Comparison of ENCODE assay signal across 9 mouse cellular contexts in the genomic region with DNA sequence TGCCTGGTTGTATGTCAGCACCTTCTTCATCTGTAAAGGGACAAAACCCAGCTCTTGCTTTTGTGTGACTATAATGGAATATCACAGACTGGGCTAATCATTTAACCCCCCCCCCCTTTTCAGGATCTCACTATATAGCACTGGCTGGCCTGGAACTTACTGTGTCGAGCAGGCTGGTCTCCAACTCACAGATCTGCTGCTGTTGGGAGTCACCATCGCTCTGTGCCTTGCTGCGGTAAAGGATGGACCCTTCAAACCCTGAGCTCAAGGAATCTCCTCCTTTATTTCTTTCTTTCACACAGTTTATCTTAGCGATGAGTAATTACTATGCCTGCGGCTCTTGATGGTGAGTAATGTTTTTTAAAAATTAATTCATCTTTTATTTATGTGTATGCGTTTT. TPM values are rescaled to one million over a fixed set of nuclear protein-coding genes. Genes with fewer than 3 reads are reported as not detected.
DNase-seq lines count a peak whose midpoint lies in the region; ATAC-seq and TF ChIP-seq lines count a peak whose summit lies in the region.
"Had no signal": no experiment of that assay in that cellular context is flagged by ENCODE, and none has a peak within 500 bp of the region (broad histone marks: within the 10 kb centered on the region; RNA-seq: fewer than 3 reads in every experiment).

A gene (plus strand): TSS at position 301 of the 400 bp plus-strand sequence.

- no peak within 1 kb of the TSS for H3K4me3 ChIP-seq in lung, embryonic 14.5 days (ENCODE audit: low read depth, low read length)
- no peak within 1 kb of the TSS for H3K4me3 ChIP-seq in heart, embryonic 13.5 days
- H3K4me3 ChIP-seq: embryonic facial prominence, embryonic 13.5 days; liver, embryonic 15.5 days had no signal

- H3K36me3 ChIP-seq in lung, embryonic 14.5 days (ENCODE audit: insufficient read depth), result no peaks in the 10 kb centered on the region
- no peaks in the 10 kb centered on the region for H3K36me3 ChIP-seq in heart, embryonic 13.5 days
- H3K36me3 ChIP-seq: embryonic facial prominence, embryonic 13.5 days; liver, embryonic 15.5 days had no signal

- WGBS in lung, embryonic 14.5 days, result 80% methylated on average over 6 of the region's 6 CpGs
- 82% methylated on average over 6 of the region's 6 CpGs for WGBS in heart, embryonic 13.5 days

- H3K27ac ChIP-seq in lung, embryonic 14.5 days (ENCODE audit: low read depth), result no peak within 1 kb of the TSS
- no peak within 1 kb of the TSS for H3K27ac ChIP-seq in heart, embryonic 13.5 days (replicated peaks)
- H3K27ac ChIP-seq: embryonic facial prominence, embryonic 13.5 days; liver, embryonic 15.5 days had no signal

- no peak within 1 kb of the TSS for H3K4me2 ChIP-seq in lung, embryonic 14.5 days
- H3K4me2 ChIP-seq in heart, embryonic 13.5 days, result no peak within 1 kb of the TSS
- H3K4me2 ChIP-seq: embryonic facial prominence, embryonic 13.5 days; liver, embryonic 15.5 days had no signal

- no peaks in the 10 kb centered on the region for H3K9me3 ChIP-seq in lung, embryonic 14.5 days (ENCODE audit: low read depth, low read length)
- no peaks in the 10 kb centered on the region for H3K9me3 ChIP-seq in heart, embryonic 13.5 days
- H3K9me3 ChIP-seq: embryonic facial prominence, embryonic 13.5 days; liver, embryonic 15.5 days had no signal

- H3K27me3 ChIP-seq in lung, embryonic 14.5 days (ENCODE audit: insufficient read depth, low read length), result no peaks in the 10 kb centered on the region
- peaks cover 10% of the 10 kb centered on the region; the same call in 1 of the 2 replicates for H3K27me3 ChIP-seq in heart, embryonic 13.5 days (replicated peaks)
- H3K27me3 ChIP-seq: embryonic facial prominence, embryonic 13.5 days; liver, embryonic 15.5 days had no signal

- no peak for TF ChIP-seq CTCF in lung, embryonic 14.5 days (IDR thresholded peaks at IDR 0.05; ENCODE audit: low read depth)

- intact Hi-C loops in left cerebral cortex, postnatal 14 days (cut with DNase I), result no loop called here

- no peak for ATAC-seq in lung, embryonic 14.5 days (ENCODE audit: insufficient read depth)
- ATAC-seq in heart, embryonic 13.5 days (ENCODE audit: extremely low read depth, insufficient number of reproducible peaks, low FRiP score, low TSS enrichment), result no peak

- no peak within 1 kb of the TSS for H3K9ac ChIP-seq in lung, embryonic 14.5 days
- no peak within 1 kb of the TSS for H3K9ac ChIP-seq in heart, embryonic 13.5 days
- H3K9ac ChIP-seq: embryonic facial prominence, embryonic 13.5 days; liver, embryonic 15.5 days had no signal

- DNase-seq in lung, embryonic 14.5 days, result no peak
- no peak for DNase-seq in lung, adult 18-20 months
- DNase-seq in gastrocnemius, postnatal 10 days, result no peak
- DNase-seq in left cerebral cortex, postnatal 14 days (ENCODE audit: low spot score in 2 of 2), result no peak
- no peak for DNase-seq in thymus, postnatal 4 days
- DNase-seq in right cerebral cortex, postnatal 14 days, result no peak

- no peaks in the 10 kb centered on the region for H3K4me1 ChIP-seq in lung, embryonic 14.5 days (ENCODE audit: insufficient read depth)
- H3K4me1 ChIP-seq in heart, embryonic 13.5 days, result peaks cover 6% of the 10 kb centered on the region
- H3K4me1 ChIP-seq: embryonic facial prominence, embryonic 13.5 days had no signal

RNA-seq across cellular contexts. Expression of the gene that starts here (rescaled TPM):
- polyA plus RNA-seq in lung, embryonic 14.5 days (2014; fragmentation: Nextera tagmentation; extraction: Ambion mirVana), result 17.7 and 20.4 TPM in 2 replicates
- total RNA-seq in gastrocnemius, postnatal 10 days (2021), result 10 to 100 TPM; 26.5 to 27.6 TPM
- polyA plus RNA-seq in heart, embryonic 13.5 days (2015; fragmentation: Nextera tagmentation; extraction: Ambion mirVana), result 13.6 and 16.8 TPM in 2 replicates
- total RNA-seq in left cerebral cortex, postnatal 14 days (2021), result 10 to 100 TPM; 25.5 to 31.3 TPM
